Mouse (Mus musculus): Measurements from ENCODE around the gene Gm20924. TPM values are rescaled to one million over a fixed set of nuclear protein-coding genes. Genes with fewer than 3 reads are reported as not detected.

Gm20924 gene
- not detected for polyA plus RNA-seq (2017; shearing (Covaris generic))

GRCm38 (mm10) chrY:65207427-65207826, at the start of gene Gm20924:
Gene Gm20924, minus strand, starts transcription at chrY:65207527.

Other genes with a start within 250 kb of the Gm20924 start
- gene Gm20736, start 170.2 kb upstream of the Gm20924 start, polyA plus RNA-seq (2017; shearing (Covaris generic)): not detected